Mouse (Mus musculus): Measurements from ENCODE around the gene Pxt1.

The Pxt1 gene

GRCm38 (mm10) chr17:28915060-28915628, 28.5 kb downstream of the Pxt1 start, which contains the start of gene 4930539E08Rik:
4930539E08Rik (minus strand) TSS chr17:28915324.
- DNase-seq (ENCODE audit: extremely low spot score, low spot score): no peak

DNA sequence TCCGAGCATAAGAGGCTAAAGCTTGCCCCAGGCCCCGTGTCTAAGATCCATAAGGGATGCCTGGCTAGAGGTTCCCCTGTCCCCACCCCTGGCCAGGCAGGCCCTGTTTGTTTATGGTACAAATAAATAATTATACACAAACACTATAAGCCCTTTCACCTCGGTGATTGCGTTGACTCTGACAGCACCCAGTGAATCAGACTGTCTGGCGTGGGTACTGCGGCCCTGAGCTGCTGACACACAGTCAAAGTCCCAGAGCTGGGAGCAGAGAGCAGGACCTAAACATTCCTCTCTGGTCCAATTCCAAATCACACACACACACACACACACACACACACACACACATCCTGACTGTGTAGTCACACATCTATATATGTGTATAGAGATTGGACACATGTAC, 29.7 kb downstream of the Pxt1 start:
- no peak for DNase-seq (ENCODE audit: extremely low spot score, low spot score)

DNA sequence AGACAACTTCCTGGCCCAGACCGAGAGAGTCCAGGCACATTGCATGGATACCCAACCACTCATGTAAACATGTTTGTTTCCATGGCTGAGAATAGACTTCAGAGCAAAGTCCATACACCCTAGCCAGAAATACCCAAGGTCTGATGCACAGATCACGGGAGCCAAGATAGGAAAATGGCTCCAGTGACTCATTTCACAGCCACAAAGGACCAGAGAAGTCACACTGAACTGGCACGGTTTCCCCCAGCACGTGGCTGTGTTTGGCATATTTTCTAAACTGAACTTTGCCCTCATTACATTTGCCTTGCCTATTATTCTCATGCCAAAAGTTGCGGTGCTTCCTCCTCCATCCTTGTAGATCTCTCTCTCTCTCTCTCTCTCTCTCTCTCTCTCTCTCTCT, 30.4 kb downstream of the Pxt1 start:
- no peak for DNase-seq (ENCODE audit: extremely low spot score, low spot score)

GRCm38 (mm10) chr17:28910139-28910538, 33.5 kb downstream of the Pxt1 start:
- DNase-seq (ENCODE audit: extremely low spot score, low spot score): no peak

GRCm38 (mm10) chr17:28909252-28909941, 34.2 kb downstream of the Pxt1 start:
- DNase-seq (ENCODE audit: extremely low spot score, low spot score): peak; percentile 74

GRCm38 (mm10) chr17:28907959-28908358, 35.7 kb downstream of the Pxt1 start:
- DNase-seq (ENCODE audit: extremely low spot score, low spot score): no peak

GRCm38 (mm10) chr17:28905377-28905916, 38.2 kb downstream of the Pxt1 start:
- DNase-seq (ENCODE audit: extremely low spot score, low spot score): no peak

DNA sequence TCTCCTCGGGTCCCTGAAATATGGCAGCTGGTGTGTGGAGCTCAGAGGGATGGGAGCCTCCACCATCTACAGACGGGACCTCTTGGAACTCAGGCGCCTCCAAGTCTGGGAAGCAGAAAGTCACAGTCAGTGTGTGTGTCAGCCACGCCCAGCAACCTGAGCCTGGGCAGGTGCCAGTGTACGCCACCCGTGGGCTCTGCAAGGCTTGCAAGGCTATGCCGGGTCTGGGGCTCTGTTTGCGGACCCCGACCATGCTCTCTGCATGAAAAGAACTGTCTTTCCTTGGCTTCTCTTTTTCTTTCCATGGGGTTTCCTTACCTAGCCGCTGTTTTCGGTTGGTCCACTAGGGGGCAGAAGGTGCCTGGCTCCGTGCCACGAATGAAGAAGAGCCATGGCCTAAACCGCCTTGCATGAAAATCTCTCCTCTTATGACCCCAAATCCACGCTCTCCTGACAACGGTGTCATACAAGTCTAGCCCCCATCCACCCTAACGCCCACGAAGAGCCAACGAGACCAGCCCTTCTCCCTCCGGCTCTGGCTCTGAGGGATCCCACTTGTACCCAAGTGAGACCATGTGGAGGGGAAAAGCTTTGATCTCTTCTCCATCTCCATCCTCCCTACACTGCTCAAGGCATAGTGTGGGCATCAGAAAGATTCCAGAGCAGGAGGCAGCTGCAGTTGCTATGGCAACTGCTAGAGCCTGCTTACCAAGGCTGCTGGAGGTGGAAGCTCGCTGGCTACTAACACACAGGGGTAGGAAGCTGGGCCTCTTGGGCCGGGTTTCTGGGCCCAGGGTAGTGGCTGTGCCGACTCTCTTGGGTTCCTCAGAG, 38.9 kb downstream of the Pxt1 start:
- DNase-seq (ENCODE audit: extremely low spot score, low spot score): peak; percentile 83

- DNase-seq (ENCODE audit: extremely low spot score, low spot score): no peak
Observed at GRCm38 (mm10) chr17:28901559-28901958, 42.1 kb downstream of the Pxt1 start.

DNA sequence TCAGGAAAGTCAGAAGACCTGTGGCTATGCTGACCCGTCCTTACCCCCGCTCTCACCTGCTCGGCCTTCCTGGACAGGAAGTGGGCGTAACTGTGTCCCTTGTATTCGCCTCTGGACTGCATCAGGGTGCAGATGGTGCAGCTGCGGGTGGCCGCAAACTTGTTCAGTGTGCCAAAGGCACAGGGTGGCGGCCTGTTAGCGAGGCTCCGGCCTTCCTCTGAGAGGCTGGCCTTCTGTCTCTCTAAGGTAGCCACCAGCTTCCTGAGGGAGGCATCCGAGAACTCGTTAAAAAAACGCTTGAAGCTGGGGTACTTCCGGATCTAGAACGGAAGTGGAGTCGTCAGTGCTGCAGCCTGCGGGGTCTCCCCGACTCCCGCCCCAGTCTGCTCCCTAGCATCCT, 44.2 kb downstream of the Pxt1 start:
- no peak for DNase-seq (ENCODE audit: extremely low spot score, low spot score)

DNA sequence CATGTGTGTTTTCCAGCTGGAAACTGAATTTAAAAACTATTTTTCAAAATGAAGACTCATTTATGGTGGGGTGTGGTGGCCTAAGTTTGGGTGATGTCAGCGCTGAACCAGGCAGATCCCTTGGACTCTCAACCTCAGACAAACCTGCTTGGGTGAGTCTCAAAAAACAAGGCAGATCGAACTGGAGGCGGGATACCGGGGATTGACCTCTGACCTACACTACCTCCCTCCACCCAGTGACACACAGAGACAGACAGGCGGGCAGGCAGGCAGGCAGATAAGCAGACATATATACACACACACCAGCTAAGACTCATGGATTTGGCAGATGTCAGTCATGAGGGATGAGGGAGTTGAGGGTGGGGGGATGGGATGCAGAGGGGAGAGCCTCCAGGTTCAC, 45.4 kb downstream of the Pxt1 start:
- DNase-seq (ENCODE audit: extremely low spot score, low spot score): no peak

- no peak for DNase-seq (ENCODE audit: extremely low spot score, low spot score)
Observed at GRCm38 (mm10) chr17:28897817-28898216, 45.8 kb downstream of the Pxt1 start.

DNA sequence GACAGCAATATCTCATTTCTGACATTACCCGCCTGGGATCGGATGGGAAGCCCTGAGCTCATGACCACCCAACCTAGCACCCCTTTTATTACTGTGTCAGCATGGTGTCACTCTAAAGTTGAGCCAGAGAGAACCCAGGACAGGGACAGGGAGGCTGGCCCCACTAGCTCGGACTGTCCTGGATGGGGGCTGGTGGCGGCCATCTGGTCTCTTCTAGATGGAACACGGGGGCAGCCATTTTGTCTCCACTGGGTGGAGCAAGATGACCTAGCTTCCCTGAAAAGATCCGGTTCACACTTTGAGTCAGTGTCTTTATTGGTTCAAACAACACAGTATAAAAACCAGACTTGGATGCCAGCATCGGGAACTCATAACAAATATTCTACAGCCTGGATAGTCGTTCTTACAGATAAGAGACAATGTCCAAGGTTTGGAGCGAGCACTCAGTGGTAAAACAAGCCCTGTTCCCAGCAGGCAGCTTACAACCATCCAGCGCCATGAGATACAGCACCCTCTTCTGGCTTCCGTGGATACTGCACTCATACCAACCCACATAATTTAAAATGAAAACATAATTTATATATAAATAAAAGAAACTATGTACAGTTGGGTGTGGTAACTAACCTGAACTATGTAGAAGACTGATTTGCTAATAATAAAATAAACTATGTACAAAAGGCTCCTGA, 47.4 kb downstream of the Pxt1 start:
- no peak for DNase-seq (ENCODE audit: extremely low spot score, low spot score)

GRCm38 (mm10) chr17:28895217-28895875, 48.3 kb downstream of the Pxt1 start:
- DNase-seq (ENCODE audit: extremely low spot score, low spot score): no peak

GRCm38 (mm10) chr17:28894050-28894767, 49.4 kb downstream of the Pxt1 start:
- DNase-seq (ENCODE audit: extremely low spot score, low spot score): no peak

- DNase-seq (ENCODE audit: extremely low spot score, low spot score): no peak
Observed at GRCm38 (mm10) chr17:28886266-28886665, 57.4 kb downstream of the Pxt1 start.

DNA sequence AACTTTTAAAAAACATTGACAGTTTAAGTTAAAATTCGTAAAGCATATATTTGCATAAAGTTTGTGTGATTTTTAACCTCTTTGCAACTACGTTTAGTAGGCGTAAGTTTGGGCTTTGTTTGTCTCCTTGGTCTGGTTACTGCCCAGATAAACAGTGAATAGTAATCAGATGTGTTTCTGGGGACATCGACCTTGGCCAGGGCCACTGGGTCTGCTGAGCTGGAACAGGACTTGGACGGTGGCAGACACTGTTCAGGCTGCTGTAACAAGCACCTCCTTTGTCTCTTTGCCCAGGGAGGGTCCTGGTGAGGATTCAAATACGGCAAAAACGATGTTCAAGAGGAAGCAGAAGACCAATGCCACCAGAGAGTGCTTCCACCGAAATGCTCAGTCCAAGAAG, 58.4 kb downstream of the Pxt1 start:
- no peak for DNase-seq (ENCODE audit: extremely low spot score, low spot score)
